Mouse (Mus musculus): ENCODE results near the gene Stambpl1.
A peak's percentile ranks its signal among the peaks of the same experiment; 100 is the strongest.

The Stambpl1 gene

GRCm38 (mm10) chr19:34192008-34192963, at the start of gene Stambpl1:
TSS of gene Stambpl1 (plus strand) at chr19:34192229.
- peak; percentile 19 for DNase-seq (ENCODE audit: low read depth, low spot score)

GRCm38 (mm10) chr19:34148421-34148820, 43.6 kb upstream of the Stambpl1 start:
- no peak for DNase-seq (ENCODE audit: low read depth, low spot score)

GRCm38 (mm10) chr19:34151909-34152308, 40.1 kb upstream of the Stambpl1 start:
- DNase-seq (ENCODE audit: low read depth, low spot score), result no peak

GRCm38 (mm10) chr19:34153263-34154144, 38.5 kb upstream of the Stambpl1 start:
- no peak for DNase-seq (ENCODE audit: low read depth, low spot score)

DNA sequence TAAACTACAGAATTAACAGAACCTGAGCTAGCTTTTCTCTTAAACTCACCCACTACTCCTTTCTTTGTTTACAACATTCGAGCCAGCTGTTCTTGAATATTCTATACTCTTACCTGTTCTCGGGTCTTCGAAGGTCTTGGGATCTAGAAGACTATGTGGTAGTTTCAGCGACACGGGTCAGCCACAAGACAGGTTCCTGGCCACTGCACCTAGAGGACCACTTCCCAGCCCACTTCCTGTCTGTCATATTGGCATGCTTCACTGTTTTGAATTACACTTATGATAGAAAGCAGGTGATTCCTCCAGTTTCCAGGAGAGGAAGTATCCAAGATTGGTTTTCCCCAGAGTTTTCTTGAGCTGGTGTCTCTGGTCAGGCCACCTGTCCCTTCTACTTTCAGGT, 29.3 kb upstream of the Stambpl1 start:
- no peak for DNase-seq (ENCODE audit: low read depth, low spot score)

DNA sequence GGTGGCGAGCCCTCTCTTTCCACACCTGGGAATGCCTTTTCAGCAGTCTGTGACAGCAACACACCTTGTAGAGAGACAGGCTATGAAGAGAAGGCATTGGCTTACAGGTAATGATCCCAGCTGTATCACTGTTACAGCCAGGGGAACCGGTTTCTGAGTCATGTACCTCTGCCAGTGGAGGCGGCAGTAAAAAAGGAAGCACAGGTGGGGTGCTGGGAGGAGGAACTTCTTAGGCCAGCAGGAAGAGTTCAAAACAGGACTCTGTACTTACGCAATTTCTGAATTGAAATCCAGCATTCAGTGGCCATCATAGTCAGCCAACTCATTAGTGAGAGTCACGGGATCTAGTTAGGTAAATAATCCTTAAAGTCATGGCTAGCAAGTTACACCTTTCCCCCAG, 26.1 kb upstream of the Stambpl1 start, which contains the start of gene Ankrd22:
Gene Ankrd22, minus strand, starts transcription at position 163 of the 400 bp plus-strand sequence.
- DNase-seq (ENCODE audit: low read depth, low spot score), result no peak

DNA sequence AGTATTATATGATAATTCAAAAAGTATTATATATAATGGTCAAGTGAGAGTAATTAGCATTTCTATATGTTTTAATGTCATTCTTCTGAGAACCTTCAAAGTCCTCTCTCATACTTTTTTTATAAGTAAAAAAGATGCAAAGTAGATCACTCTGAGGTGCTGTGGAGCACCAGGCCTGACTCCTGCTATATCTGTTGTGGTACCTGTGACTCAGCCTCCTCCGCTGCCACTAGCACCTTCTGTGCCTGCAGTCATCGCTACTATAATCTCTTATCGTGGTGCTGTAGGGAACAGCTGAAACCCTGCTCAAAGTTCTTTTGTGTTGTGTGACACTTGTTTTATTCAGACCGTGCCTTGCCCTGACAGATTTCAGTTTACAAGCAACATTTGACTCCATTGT, 25.6 kb upstream of the Stambpl1 start:
- DNase-seq (ENCODE audit: low read depth, low spot score), result no peak

DNA sequence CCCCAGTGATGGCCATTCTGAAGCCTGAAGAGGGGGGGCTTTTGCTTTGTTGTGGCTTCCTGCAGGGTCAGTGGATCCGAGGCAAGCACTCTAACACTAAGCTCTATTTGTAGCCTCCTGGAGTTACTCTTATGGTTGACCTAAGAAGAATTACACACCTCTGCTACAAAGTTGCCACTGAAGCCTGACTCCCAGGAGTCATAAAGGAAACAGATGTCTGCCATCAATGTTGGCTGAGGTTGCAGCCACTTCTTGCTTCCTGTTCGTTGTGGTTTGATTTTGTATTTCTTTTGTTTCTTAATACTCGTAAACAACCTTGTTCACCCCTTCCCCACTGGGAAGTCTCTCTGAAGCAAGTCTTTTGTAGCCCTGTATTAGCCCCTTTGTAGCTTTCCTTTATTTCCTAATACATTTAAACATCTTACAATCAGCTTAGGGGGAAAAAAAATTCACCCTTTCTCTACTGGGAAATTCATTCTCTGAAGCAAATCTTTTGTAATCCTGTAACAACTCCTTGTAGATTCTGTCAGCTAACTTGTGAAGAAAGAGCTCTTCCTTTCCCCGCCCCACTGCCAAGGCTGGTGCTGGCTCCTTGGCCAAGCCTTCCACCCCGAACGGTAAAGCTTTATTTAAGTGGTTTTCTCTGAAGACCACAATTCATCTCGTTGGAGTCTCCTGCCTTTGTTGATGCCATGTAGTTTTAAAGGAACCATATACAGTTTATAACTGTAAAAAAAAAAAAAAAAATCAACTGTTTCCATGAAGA, 23.9 kb upstream of the Stambpl1 start:
- DNase-seq (ENCODE audit: low read depth, low spot score), result no peak

DNA sequence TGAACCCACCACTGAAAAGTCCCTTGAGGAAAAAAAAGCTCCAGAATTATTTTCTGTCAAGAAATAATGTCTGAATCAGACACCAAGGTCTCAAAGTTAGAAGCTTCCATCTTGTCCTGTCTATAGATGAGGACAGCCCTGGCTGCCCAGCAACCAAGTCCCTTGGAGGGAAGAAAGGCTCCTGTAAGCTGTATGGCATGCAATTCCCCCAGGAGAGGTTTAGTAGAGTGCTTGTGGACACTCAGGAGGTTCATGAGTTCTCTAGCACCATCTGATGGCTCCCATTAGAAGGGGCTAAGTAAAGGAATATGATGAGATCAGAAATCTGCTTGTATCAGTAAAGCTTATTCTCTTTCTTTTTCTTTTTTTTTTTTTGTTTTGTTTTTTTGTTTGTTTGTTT, 22.9 kb upstream of the Stambpl1 start:
- no peak for DNase-seq (ENCODE audit: low read depth, low spot score)

GRCm38 (mm10) chr19:34171167-34171566, 20.9 kb upstream of the Stambpl1 start:
- no peak for DNase-seq (ENCODE audit: low read depth, low spot score)

DNA sequence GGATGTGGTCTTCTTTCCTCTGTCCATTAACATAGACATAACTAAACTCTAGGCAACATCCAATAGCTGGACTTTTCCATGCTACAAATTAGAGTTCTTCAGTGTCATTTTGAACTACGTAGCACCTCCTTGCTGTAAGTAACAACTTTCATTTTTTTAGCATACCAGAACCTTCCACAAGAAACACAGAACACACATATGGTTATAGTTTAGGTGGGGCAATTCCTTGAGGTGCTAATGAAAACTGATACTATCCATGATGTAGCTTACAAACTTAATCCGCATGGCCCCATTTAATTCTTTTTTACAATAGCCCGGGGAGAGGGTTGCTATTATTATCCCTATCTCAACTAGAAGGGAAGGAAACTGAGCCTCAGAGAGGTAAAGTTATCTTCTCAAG, 18.0 kb upstream of the Stambpl1 start:
- DNase-seq (ENCODE audit: low read depth, low spot score), result no peak

GRCm38 (mm10) chr19:34179136-34179535, 12.9 kb upstream of the Stambpl1 start:
- DNase-seq (ENCODE audit: low read depth, low spot score), result no peak

- no peak for DNase-seq (ENCODE audit: low read depth, low spot score)
Observed at GRCm38 (mm10) chr19:34180316-34180715, 11.7 kb upstream of the Stambpl1 start.

DNA sequence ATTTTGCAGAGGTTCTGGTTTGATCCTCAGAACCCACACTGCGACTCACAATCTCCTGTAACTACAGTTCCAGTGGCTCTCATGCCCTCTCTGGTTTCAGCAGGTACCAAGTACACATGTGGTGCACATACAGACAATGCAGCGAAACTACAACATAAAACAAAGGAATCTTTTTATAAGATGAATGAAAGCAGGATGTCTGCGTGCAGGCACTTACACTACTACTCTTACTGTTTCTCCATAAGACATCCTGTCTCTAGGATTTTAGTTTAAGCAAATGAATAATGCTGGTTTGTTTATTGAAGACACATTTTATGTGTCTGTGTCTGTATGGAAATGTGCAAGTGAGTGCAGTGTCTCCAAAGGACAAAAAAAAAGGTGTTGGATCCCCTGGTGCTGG, 10.8 kb upstream of the Stambpl1 start:
- no peak for DNase-seq (ENCODE audit: low read depth, low spot score)

DNA sequence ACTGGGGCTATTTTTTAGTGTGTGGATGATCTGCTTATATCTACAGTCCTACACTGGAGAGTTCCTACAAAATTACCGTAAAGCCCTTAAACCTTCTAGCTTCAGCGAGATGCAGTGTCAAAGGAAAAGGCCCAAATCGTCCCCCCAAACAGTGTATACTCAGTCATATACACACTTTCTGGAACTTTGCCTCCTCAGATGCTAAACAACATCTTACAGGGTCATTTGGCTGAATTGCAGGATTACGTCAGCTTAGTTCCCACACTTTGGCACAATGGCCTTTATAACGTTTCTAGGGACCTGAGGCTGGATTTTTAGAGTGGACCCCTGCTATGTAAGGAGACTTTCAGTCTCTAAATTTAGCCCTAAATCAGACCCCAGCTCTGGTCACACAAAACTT, 9.5 kb upstream of the Stambpl1 start:
- no peak for DNase-seq (ENCODE audit: low read depth, low spot score)

GRCm38 (mm10) chr19:34186845-34187244, 5.2 kb upstream of the Stambpl1 start:
- no peak for DNase-seq (ENCODE audit: low read depth, low spot score)

DNA sequence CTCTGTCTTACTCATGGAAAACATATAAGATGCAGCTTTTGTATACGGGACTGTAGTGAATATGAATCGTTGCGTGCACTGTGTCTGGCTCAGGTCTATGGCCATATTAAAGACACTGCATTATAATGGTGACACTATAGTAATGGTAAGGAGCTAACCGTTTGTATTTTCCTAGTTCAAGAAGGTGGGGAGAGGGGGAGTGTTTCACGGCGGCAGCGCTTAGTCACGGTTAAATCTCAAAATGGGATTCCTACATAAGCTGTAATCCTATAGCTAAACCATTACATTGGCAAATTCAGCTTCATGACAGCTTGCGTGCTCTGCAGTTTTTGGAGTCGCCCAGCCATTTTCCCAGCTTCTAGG, 403 bp upstream of the Stambpl1 start:
- no peak for DNase-seq (ENCODE audit: low read depth, low spot score)

DNA sequence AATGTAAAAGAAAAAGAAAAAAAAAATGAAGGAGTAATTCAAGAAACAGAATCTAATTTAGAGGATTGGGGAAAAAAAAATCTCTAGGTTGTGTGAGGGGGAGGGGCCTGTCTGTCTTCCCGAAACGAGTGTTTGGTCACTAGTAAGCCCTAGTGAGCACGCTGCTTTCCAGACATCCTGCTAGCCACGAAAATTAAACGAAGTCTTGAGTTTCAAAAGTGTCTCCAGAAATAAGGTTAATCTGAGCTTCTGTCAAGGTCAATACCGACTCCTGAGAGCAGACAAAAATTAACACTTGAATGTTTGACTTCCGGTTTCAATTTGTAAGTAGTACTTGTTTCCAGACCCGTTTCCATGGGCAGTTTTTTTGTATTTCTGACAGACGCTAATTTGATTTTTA, 1.1 kb downstream of the Stambpl1 start:
- no peak for DNase-seq (ENCODE audit: low read depth, low spot score)

GRCm38 (mm10) chr19:34193683-34194082, 1.7 kb downstream of the Stambpl1 start:
- no peak for DNase-seq (ENCODE audit: low read depth, low spot score)

- DNase-seq (ENCODE audit: low read depth, low spot score), result no peak
Observed at GRCm38 (mm10) chr19:34194132-34194745, 2.2 kb downstream of the Stambpl1 start.

DNA sequence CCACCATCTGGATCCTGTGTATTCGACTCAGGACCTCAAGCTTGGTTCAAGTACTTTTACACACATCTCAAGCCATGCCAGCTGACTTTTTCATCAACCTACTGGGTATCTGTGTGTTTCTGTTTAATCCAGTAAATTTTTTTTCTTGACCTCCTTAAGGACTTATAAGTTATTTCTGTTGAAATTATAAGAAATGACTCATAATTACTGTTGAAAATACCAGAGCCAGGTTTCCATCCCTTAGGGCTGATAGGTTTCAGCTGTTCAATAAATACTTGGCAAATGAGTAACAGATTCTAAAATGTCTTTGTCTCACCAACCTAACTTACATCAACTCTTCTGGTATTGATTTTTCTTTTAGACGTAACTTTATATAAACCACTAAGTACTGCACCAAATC, 3.0 kb downstream of the Stambpl1 start:
- no peak for DNase-seq (ENCODE audit: low read depth, low spot score)

All from retina, postnatal 7 days (tissue).